Mouse (Mus musculus) hematopoietic stem cell, adult 5-6 weeks (primary cell): ENCODE data around the gene Mrs2. TPM values are rescaled to one million over a fixed set of nuclear protein-coding genes. Genes with fewer than 3 reads are reported as not detected.

ENCODE experiments used
- ATAC-seq, 2 experiments: fragments of 125-278 bp in 1 of 2; replicated peaks in 1 of 2; 2 replicates each; pipeline ENCODE4 v1.8.0; 2016 to 2017; ENCODE audit warnings: inconsistent platforms in 2 of 2, mild to moderate bottlenecking in 2 of 2, moderate number of reproducible peaks in 2 of 2, low read depth in 1 of 2, moderate TSS enrichment in 1 of 2; ENCODE audit not compliant: low FRiP score in 2 of 2, poor library complexity in 2 of 2, severe bottlenecking in 2 of 2, insufficient read depth in 1 of 2, low TSS enrichment in 1 of 2
- total RNA-seq: library from RNA; stranded (forward); fragments of 172-1452, 232-1000 nt; gene quantifications from 2 replicates; pipeline ENCODE4 v1.2.3, GENCODE M21; 2017

Mrs2 gene
- total RNA-seq, 1 experiment from 2014 or later, result 8.3 TPM

GRCm38 (mm10) chr13:24943303-24943702 lies 76.9 kb downstream of the Mrs2 start:
- no peak for ATAC-seq

GRCm38 (mm10) chr13:24942512-24943282 lies 77.5 kb downstream of the Mrs2 start, which contains the start of gene Gpld1:
Gene Gpld1, plus strand, starts transcription at chr13:24943152.
- ATAC-seq, result peak in 1 of 2 experiments; percentile 30; a peak in 1 of 4 replicates

- no peak for ATAC-seq
Observed at GRCm38 (mm10) chr13:24939472-24939871, 80.7 kb downstream of the Mrs2 start.

GRCm38 (mm10) chr13:24938683-24939082 lies 81.5 kb downstream of the Mrs2 start:
- peak in 1 of 2 experiments; percentile 36; a peak in 1 of 4 replicates for ATAC-seq

DNA sequence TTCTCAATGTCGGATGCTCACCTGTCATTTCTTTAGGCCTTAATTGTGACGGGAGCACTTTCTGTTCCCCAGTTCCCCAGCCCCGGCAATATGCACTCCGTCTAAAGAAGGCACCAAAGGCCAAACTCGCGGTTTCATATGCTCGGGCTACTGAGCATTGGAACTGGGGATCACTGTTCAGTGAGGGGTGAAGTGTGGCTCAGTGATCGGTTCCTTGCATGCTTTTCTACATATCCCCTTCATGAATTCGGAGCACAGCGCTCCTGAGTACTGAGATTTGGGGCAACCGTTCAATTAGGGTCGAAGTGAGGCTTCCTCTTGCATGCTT lies 82.4 kb downstream of the Mrs2 start:
- peak; percentile 15 to 28; a peak in 2 of 4 replicates for ATAC-seq

Other genes with a start within 250 kb of the Mrs2 start
- 54.6 and 63.5 TPM in 2 replicates for gene BC005537, start 218.7 kb downstream of the Mrs2 start, total RNA-seq
- 41.8 and 85.7 TPM in 2 replicates for gene Acot13, start 188.8 kb downstream of the Mrs2 start, total RNA-seq
- 73.2 and 80.8 TPM in 2 replicates for gene Tdp2, start 188.7 kb downstream of the Mrs2 start, total RNA-seq
- not detected in 2 replicates for gene D130043K22Rik, start 175.2 kb downstream of the Mrs2 start, total RNA-seq
- gene Aldh5a1, start 82.7 kb downstream of the Mrs2 start, total RNA-seq, result 1.3 and 5.2 TPM in 2 replicates
- 0.19 and 0.50 TPM in 2 replicates for gene Gpld1, start 77.2 kb downstream of the Mrs2 start, total RNA-seq
- gene Dcdc2a, start 35.6 kb upstream of the Mrs2 start, total RNA-seq, result not detected in 2 replicates